Mouse (Mus musculus) liver, postnatal 0 days (tissue): ENCODE measurements around the gene Fndc3a.

Experiments used
- CTCF ChIP-seq: sonication (generic); IDR thresholded peaks from 2 replicates; pipeline ENCODE4 v1.5.1; 2016; ENCODE audit warnings: antibody characterized with exemption, low read depth
- EP300 ChIP-seq: IDR thresholded peaks from 2 replicates; pipeline ENCODE4 v1.6.1; 2016; ENCODE audit warnings: antibody characterized with exemption, low read depth, mild to moderate bottlenecking

GRCm38 (mm10) chr14:72738217-72738616 lies 28.4 kb upstream of the Fndc3a start:
- no peak for TF ChIP-seq EP300
- TF ChIP-seq CTCF = no peak
